Mouse (Mus musculus) olfactory bulb, adult 2 months (tissue): ENCODE data around the gene Krt10. TPM values are rescaled to one million over a fixed set of nuclear protein-coding genes. Genes with fewer than 3 reads are reported as not detected.

Source experiments
- H3K27ac ChIP-seq: fragments of 200-500 bp; 2 replicates; pipeline ENCODE4 v1.5.1; 2012; ENCODE audit warnings: low read depth, low read length; ENCODE audit not compliant: insufficient read depth
- H3K4me1 ChIP-seq: fragments of 200-500 bp; 2 replicates; pipeline ENCODE4 v1.6.1; 2012; ENCODE audit warnings: low read length; ENCODE audit not compliant: control insufficient read depth, insufficient read depth
- H3K4me3 ChIP-seq: fragments of 200-500 bp; 2 replicates; pipeline ENCODE4 v1.5.1; 2012; ENCODE audit warnings: mild to moderate bottlenecking, low read depth, low read length, moderate library complexity; ENCODE audit not compliant: insufficient read depth
- CTCF ChIP-seq: fragments of 200-500 bp; IDR thresholded peaks from 2 replicates; pipeline ENCODE4 v1.5.1; 2012; ENCODE audit warnings: low read depth, mild to moderate bottlenecking, low read length, moderate library complexity; ENCODE audit not compliant: insufficient read depth
- POLR2A ChIP-seq: fragments of 200-500 bp; IDR thresholded peaks from 2 replicates; pipeline ENCODE4 v1.6.1; 2012; ENCODE audit warnings: mild to moderate bottlenecking, low read depth, low read length, moderate library complexity; ENCODE audit not compliant: insufficient read depth
- WGBS: fragments of 180-500 bp; shearing (Covaris S2); methylation state at CpG from one replicate; pipeline ENCODE4 v1.1.7; 2018; 5-methylcytosine and 5-hydroxymethylcytosine counted together
- polyA plus RNA-seq: library from polyadenylated mRNA; stranded (reverse); fragments of >200 nt; gene quantifications from 2 replicates; pipeline ENCODE4 v1.2.4, GENCODE M21; 2012; ENCODE audit warnings: low replicate concordance; ENCODE audit not compliant: missing spikeins, insufficient read depth, insufficient read length

Krt10 gene
- polyA plus RNA-seq, 1 experiment: not detected

- no peak overlapping the region for H3K27ac ChIP-seq
- H3K4me3 ChIP-seq: no peak overlapping the region
- 88% methylated on average over 8 of the region's 8 CpGs for WGBS
- no peaks in the 10 kb centered on the region for H3K4me1 ChIP-seq
- no peak for TF ChIP-seq POLR2A
- TF ChIP-seq CTCF: no peak
Measured at GRCm38 (mm10) chr11:99361423-99361822, 27.7 kb downstream of the Krt10 start.

GRCm38 (mm10) chr11:99351004-99351403, 38.2 kb downstream of the Krt10 start, which contains the start of gene Krt27:
TSS of gene Krt27 (minus strand) at chr11:99351104.
- H3K4me3 ChIP-seq: no peak within 1 kb of the TSS
- no peaks in the 10 kb centered on the region for H3K4me1 ChIP-seq
- 87% methylated on average over 12 of the region's 12 CpGs for WGBS
- TF ChIP-seq CTCF: no peak
- TF ChIP-seq POLR2A: no peak
- no peak within 1 kb of the TSS for H3K27ac ChIP-seq

- H3K4me1 ChIP-seq: no peaks in the 10 kb centered on the region
- WGBS: 39% methylated on average over 11 of the region's 11 CpGs
- no peak overlapping the region for H3K4me3 ChIP-seq
- H3K27ac ChIP-seq: no peak overlapping the region
- no peak for TF ChIP-seq POLR2A
- no peak for TF ChIP-seq CTCF
Measured at GRCm38 (mm10) chr11:99339299-99339847, 49.8 kb downstream of the Krt10 start.

- TF ChIP-seq POLR2A (no peak), CTCF (no peak)
- WGBS: 92% methylated on average over 11 of the region's 11 CpGs
Measured at GRCm38 (mm10) chr11:99337866-99338265, 51.3 kb downstream of the Krt10 start, which contains the start of gene Krt26. TSS of gene Krt26 (minus strand) at chr11:99337966.

More at GRCm38 (mm10) chr11:99337866-99338265, 51.3 kb downstream of the Krt10 start, which contains the start of gene Krt26:
- Histone ChIP-seq H3K4me1 (no peaks in the 10 kb centered on the region), H3K4me3 (no peak within 1 kb of the TSS), H3K27ac (no peak within 1 kb of the TSS)

Other genes starting within 250 kb of the Krt10 start
- gene Ccr7, start 234.3 kb downstream of the Krt10 start, polyA plus RNA-seq: not detected in 2 replicates
- gene Smarce1, start 158.3 kb downstream of the Krt10 start, polyA plus RNA-seq: 488 TPM in 1 of 2 replicates, not detected in the other
- not detected in 2 replicates for gene Krt222, start 145.3 kb downstream of the Krt10 start, polyA plus RNA-seq
- not detected in 2 replicates for gene Krt24, start 104.1 kb downstream of the Krt10 start, polyA plus RNA-seq
- gene Krt25, start 66.4 kb downstream of the Krt10 start, polyA plus RNA-seq: not detected in 2 replicates
- gene Krt26, start 51.4 kb downstream of the Krt10 start, polyA plus RNA-seq: not detected in 2 replicates
- gene Krt27, start 38.3 kb downstream of the Krt10 start, polyA plus RNA-seq: not detected in 2 replicates
- gene Krt28, start 14.5 kb downstream of the Krt10 start, polyA plus RNA-seq: not detected in 2 replicates
- not detected in 2 replicates for gene Krt12, start 32.9 kb upstream of the Krt10 start, polyA plus RNA-seq
- gene Krt20, start 48.8 kb upstream of the Krt10 start, polyA plus RNA-seq: not detected in 2 replicates
- not detected in 2 replicates for gene Krt23, start 103.8 kb upstream of the Krt10 start, polyA plus RNA-seq
- not detected in 2 replicates for gene Krt39, start 132.0 kb upstream of the Krt10 start, polyA plus RNA-seq
- gene Krt40, start 153.8 kb upstream of the Krt10 start, polyA plus RNA-seq: not detected in 2 replicates
- gene Krtap3-3, start 161.5 kb upstream of the Krt10 start, polyA plus RNA-seq: not detected in 2 replicates
- not detected in 2 replicates for gene Krtap3-2, start 167.5 kb upstream of the Krt10 start, polyA plus RNA-seq
- not detected in 2 replicates for gene Gm11939, start 170.1 kb upstream of the Krt10 start, polyA plus RNA-seq
- not detected in 2 replicates for gene Krtap3-1, start 177.3 kb upstream of the Krt10 start, polyA plus RNA-seq
- not detected in 2 replicates for gene Krtap1-5, start 191.7 kb upstream of the Krt10 start, polyA plus RNA-seq
- not detected in 2 replicates for gene Krtap1-4, start 194.3 kb upstream of the Krt10 start, polyA plus RNA-seq
- not detected in 2 replicates for gene Krtap1-3, start 202.0 kb upstream of the Krt10 start, polyA plus RNA-seq
- gene Krtap9-3, start 208.7 kb upstream of the Krt10 start, polyA plus RNA-seq: not detected in 2 replicates
- not detected in 2 replicates for gene Gm11938, start 213.9 kb upstream of the Krt10 start, polyA plus RNA-seq
- gene Gm11937, start 220.8 kb upstream of the Krt10 start, polyA plus RNA-seq: not detected in 2 replicates
- not detected in 2 replicates for gene Krtap2-4, start 225.5 kb upstream of the Krt10 start, polyA plus RNA-seq
- gene Gm11562, start 231.1 kb upstream of the Krt10 start, polyA plus RNA-seq: not detected in 2 replicates
- not detected in 2 replicates for gene Krtap4-1, start 238.9 kb upstream of the Krt10 start, polyA plus RNA-seq
- gene Krtap4-2, start 245.7 kb upstream of the Krt10 start, polyA plus RNA-seq: not detected in 2 replicates